ENCODE assay signal across 27 mouse cellular contexts in genomic region chr6:101735107-101735506, GRCm38 (mm10).
DNase-seq lines count a peak whose midpoint lies in the region; ATAC-seq and TF ChIP-seq lines count a peak whose summit lies in the region.
"Had no signal": no experiment of that assay in that cellular context is flagged by ENCODE, and none has a peak within 500 bp of the region (broad histone marks: within the 10 kb centered on the region; RNA-seq: fewer than 3 reads in every experiment).

No protein-coding gene starts in this region.

- H3K9me3 ChIP-seq in stomach, embryonic 15.5 days: no peaks in the 10 kb centered on the region
- H3K9me3 ChIP-seq in stomach, postnatal 0 days (ENCODE audit: control insufficient read depth, low read length): no peaks in the 10 kb centered on the region
- no peaks in the 10 kb centered on the region for H3K9me3 ChIP-seq in forebrain, embryonic 15.5 days
- H3K9me3 ChIP-seq: embryonic facial prominence, embryonic 13.5 days; embryonic facial prominence, embryonic 15.5 days; forebrain, embryonic 10.5 days; forebrain, embryonic 12.5 days had no signal

- no peaks in the 10 kb centered on the region for H3K4me1 ChIP-seq in stomach, embryonic 15.5 days
- H3K4me1 ChIP-seq in stomach, postnatal 0 days (replicated peaks; ENCODE audit: control insufficient read depth, insufficient read depth): no peaks in the 10 kb centered on the region
- no peaks in the 10 kb centered on the region for H3K4me1 ChIP-seq in forebrain, embryonic 15.5 days
- H3K4me1 ChIP-seq: embryonic facial prominence, embryonic 13.5 days; embryonic facial prominence, embryonic 15.5 days; forebrain, embryonic 10.5 days; forebrain, embryonic 12.5 days had no signal

- no peaks in the 10 kb centered on the region for H3K36me3 ChIP-seq in stomach, embryonic 15.5 days
- H3K36me3 ChIP-seq in stomach, postnatal 0 days (ENCODE audit: control insufficient read depth, insufficient read depth, low read length): no peaks in the 10 kb centered on the region
- no peaks in the 10 kb centered on the region for H3K36me3 ChIP-seq in forebrain, embryonic 15.5 days
- H3K36me3 ChIP-seq: embryonic facial prominence, embryonic 13.5 days; embryonic facial prominence, embryonic 15.5 days; forebrain, embryonic 10.5 days; forebrain, embryonic 12.5 days; G1E had no signal

- ATAC-seq in stomach, embryonic 15.5 days (ENCODE audit: insufficient read depth, low FRiP score, low read depth): peak; percentile 89
- peak; percentile 76; the same call in 1 of the 2 replicates for ATAC-seq in stomach, postnatal 0 days (ENCODE audit: low FRiP score, low TSS enrichment)
- ATAC-seq in forebrain, embryonic 15.5 days (replicated peaks): no peak
- ATAC-seq: CD4-positive, CD25-positive, alpha-beta regulatory T cell, adult 4 months; forebrain, embryonic 14.5 days; forebrain, postnatal 0 days; Patski had no signal

- H3K4me3 ChIP-seq in stomach, embryonic 15.5 days (replicated peaks): no peak overlapping the region
- no peak overlapping the region for H3K4me3 ChIP-seq in stomach, postnatal 0 days (ENCODE audit: low read depth, low read length)
- H3K4me3 ChIP-seq in forebrain, embryonic 15.5 days: no peak overlapping the region
- H3K4me3 ChIP-seq: embryonic facial prominence, embryonic 13.5 days; embryonic facial prominence, embryonic 15.5 days; erythroblast, embryonic 14.5 days; forebrain, embryonic 10.5 days; forebrain, embryonic 12.5 days had no signal

- WGBS in stomach, embryonic 15.5 days: 45% methylated on average over 3 of the region's 3 CpGs
- WGBS in stomach, postnatal 0 days: 47% methylated on average over 3 of the region's 3 CpGs
- WGBS in forebrain, embryonic 15.5 days: 28% methylated on average over 3 of the region's 3 CpGs

- H3K9ac ChIP-seq in stomach, embryonic 15.5 days: no peak overlapping the region
- H3K9ac ChIP-seq in stomach, postnatal 0 days (ENCODE audit: low read length): no peak overlapping the region
- H3K9ac ChIP-seq in forebrain, embryonic 15.5 days (replicated peaks): no peak overlapping the region
- H3K9ac ChIP-seq: embryonic facial prominence, embryonic 13.5 days; embryonic facial prominence, embryonic 15.5 days; forebrain, embryonic 12.5 days; forebrain, postnatal 0 days had no signal

- H3K4me2 ChIP-seq in stomach, embryonic 15.5 days: no peak overlapping the region
- no peak overlapping the region for H3K4me2 ChIP-seq in stomach, postnatal 0 days (replicated peaks; ENCODE audit: low read depth)
- no peak overlapping the region for H3K4me2 ChIP-seq in forebrain, embryonic 15.5 days (replicated peaks)
- H3K4me2 ChIP-seq: embryonic facial prominence, embryonic 13.5 days; embryonic facial prominence, embryonic 15.5 days; forebrain, embryonic 12.5 days had no signal

- H3K27me3 ChIP-seq in stomach, embryonic 15.5 days (replicated peaks): no peaks in the 10 kb centered on the region
- H3K27me3 ChIP-seq in stomach, postnatal 0 days (ENCODE audit: control insufficient read depth, insufficient read depth, low read length): no peaks in the 10 kb centered on the region
- H3K27me3 ChIP-seq in forebrain, embryonic 15.5 days: no peaks in the 10 kb centered on the region
- H3K27me3 ChIP-seq: CH12.LX; embryonic facial prominence, embryonic 13.5 days; embryonic facial prominence, embryonic 15.5 days; forebrain, embryonic 12.5 days; Patski had no signal

- no peak overlapping the region for H3K27ac ChIP-seq in stomach, embryonic 15.5 days
- no peak overlapping the region for H3K27ac ChIP-seq in stomach, postnatal 0 days (replicated peaks)
- H3K27ac ChIP-seq in forebrain, embryonic 15.5 days (replicated peaks): no peak overlapping the region
- H3K27ac ChIP-seq: embryonic facial prominence, embryonic 13.5 days; embryonic facial prominence, embryonic 15.5 days; forebrain, embryonic 10.5 days; forebrain, embryonic 12.5 days had no signal

- DNase-seq in R1 (ENCODE audit: low read depth, low spot score): peak; percentile 30
- peak; percentile 13 for DNase-seq in stomach, postnatal 0 days (ENCODE audit: low spot score)
- DNase-seq in right cerebral cortex, adult 18-20 months: no peak
- DNase-seq: adrenal gland, adult 2 months; adrenal gland, postnatal 10 days; adrenal gland, postnatal 25 days; B cell, adult 2 months; cerebellum, adult 11 months; cerebellum, adult 18-20 months; cerebellum, adult 8-10 months; cerebellum, adult 9-11 months; cerebellum, postnatal 14 days; cerebellum, postnatal 36 days; embryo, embryonic 11 days; forebrain, postnatal 0 days had no signal

- TF ChIP-seq CTCF in stomach, postnatal 0 days (IDR thresholded peaks at IDR 0.05; ENCODE audit: low read depth): no peak

- TF ChIP-seq EP300 in stomach, postnatal 0 days (optimal IDR thresholded peaks at IDR 0.05): no peak
